Mouse (Mus musculus) naive thymus-derived CD4-positive, alpha-beta T cell, adult 2 months (primary cell): ENCODE data around the gene Dek.

Source experiments
- DNase-seq: peaks from one replicate; pipeline ENCODE4 v3.0.0-alpha.2; 2011; ENCODE audit warnings: low read depth

Dek gene

GRCm38 (mm10) chr13:47111185-47111584, 5.2 kb upstream of the Dek start:
- no peak for DNase-seq

GRCm38 (mm10) chr13:47109239-47109638, 3.2 kb upstream of the Dek start:
- no peak for DNase-seq

- DNase-seq, result peak; percentile 68
Measured at GRCm38 (mm10) chr13:47106580-47106888, 533 bp upstream of the Dek start.

- DNase-seq, result peak; percentile 46
Measured at GRCm38 (mm10) chr13:47104856-47105541, 1.0 kb downstream of the Dek start.

- peak; percentile 27 for DNase-seq
Measured at GRCm38 (mm10) chr13:47104146-47104545, 1.9 kb downstream of the Dek start.

GRCm38 (mm10) chr13:47100587-47100986, 5.4 kb downstream of the Dek start:
- no peak for DNase-seq

- DNase-seq, result no peak
Measured at GRCm38 (mm10) chr13:47099265-47099664, 6.7 kb downstream of the Dek start.

GRCm38 (mm10) chr13:47096591-47096990, 9.4 kb downstream of the Dek start:
- no peak for DNase-seq

GRCm38 (mm10) chr13:47093791-47094190, 12.2 kb downstream of the Dek start:
- no peak for DNase-seq

- DNase-seq, result no peak
Measured at GRCm38 (mm10) chr13:47089271-47089670, 16.7 kb downstream of the Dek start.

- no peak for DNase-seq
Measured at GRCm38 (mm10) chr13:47088433-47088832, 17.6 kb downstream of the Dek start.

- DNase-seq, result peak; percentile 28
Measured at GRCm38 (mm10) chr13:47080905-47081505, 25.0 kb downstream of the Dek start.

- DNase-seq, result no peak
Measured at GRCm38 (mm10) chr13:47078799-47079198, 27.2 kb downstream of the Dek start.

GRCm38 (mm10) chr13:47077367-47077766, 28.6 kb downstream of the Dek start:
- no peak for DNase-seq

GRCm38 (mm10) chr13:47076156-47076555, 29.8 kb downstream of the Dek start:
- no peak for DNase-seq

- no peak for DNase-seq
Measured at GRCm38 (mm10) chr13:47072484-47072883, 33.5 kb downstream of the Dek start.

GRCm38 (mm10) chr13:47071871-47072270, 34.1 kb downstream of the Dek start:
- no peak for DNase-seq

GRCm38 (mm10) chr13:47070329-47071080, 35.5 kb downstream of the Dek start:
- no peak for DNase-seq

GRCm38 (mm10) chr13:47067001-47067400, 39.0 kb downstream of the Dek start:
- DNase-seq, result no peak

GRCm38 (mm10) chr13:47066516-47066915, 39.5 kb downstream of the Dek start:
- no peak for DNase-seq

- no peak for DNase-seq
Measured at GRCm38 (mm10) chr13:47063985-47064760, 41.8 kb downstream of the Dek start.

GRCm38 (mm10) chr13:47062756-47063155, 43.2 kb downstream of the Dek start:
- no peak for DNase-seq

GRCm38 (mm10) chr13:47056781-47057180, 49.2 kb downstream of the Dek start:
- DNase-seq, result no peak
